Mouse (Mus musculus): ENCODE data around the gene Med1. TPM values are rescaled to one million over a fixed set of nuclear protein-coding genes. Genes with fewer than 3 reads are reported as not detected.
"Not testable (repeated sequence)": the region's sequence is repeated elsewhere in the genome, so short reads cannot be mapped to it uniquely, and the experiment has no call there.

The Med1 gene
- polyA plus RNA-seq, 1 experiment from 2014 or later, result 74.3 TPM

- peak overlapping the region; percentile 86 for H3K4me3 ChIP-seq
- H3K36me3 ChIP-seq, result no peaks in the 10 kb centered on the region
- peak overlapping the region; percentile 69 for H3K4me2 ChIP-seq (replicated peaks)
- peak; percentile 29; the same call in 1 of the 2 replicates for ATAC-seq (ENCODE audit: low FRiP score)
- H3K4me1 ChIP-seq, result peaks cover 11% of the 10 kb centered on the region
- H3K27me3 ChIP-seq, result no peaks in the 10 kb centered on the region
- peak overlapping the region; percentile 77 for H3K9ac ChIP-seq
- WGBS, result 3% methylated on average over 27 of the region's 27 CpGs
- H3K27ac ChIP-seq, result peak overlapping the region; percentile 100
- no peaks in the 10 kb centered on the region for H3K9me3 ChIP-seq (replicated peaks)
These were observed 8.9 kb upstream of the Med1 start for GRCm38 (mm10) chr11:98201791-98202640.

- Histone ChIP-seq H3K27ac (no peak overlapping the region), H3K4me2 (replicated peaks) (no peak overlapping the region), H3K27me3 (no peaks in the 10 kb centered on the region), H3K9me3 (replicated peaks) (no peaks in the 10 kb centered on the region), H3K36me3 (peaks cover 29% of the 10 kb centered on the region), H3K9ac (no peak overlapping the region), H3K4me3 (no peak overlapping the region), H3K4me1 (peaks cover 9% of the 10 kb centered on the region)
- ATAC-seq (ENCODE audit: low FRiP score), result no peak
- 94% methylated on average over 5 of the region's 5 CpGs for WGBS
These were observed 2.3 kb downstream of the Med1 start for GRCm38 (mm10) chr11:98190820-98191219.

- no peak overlapping the region for H3K4me2 ChIP-seq (replicated peaks)
- H3K27me3 ChIP-seq, result no peaks in the 10 kb centered on the region
- ATAC-seq (ENCODE audit: low FRiP score), result no peak
- no peaks in the 10 kb centered on the region for H3K9me3 ChIP-seq (replicated peaks)
- peaks cover 9% of the 10 kb centered on the region for H3K4me1 ChIP-seq
- H3K4me3 ChIP-seq, result no peak overlapping the region
- 96% methylated on average over 9 of the region's 9 CpGs for WGBS
- no peak overlapping the region for H3K27ac ChIP-seq
- no peak overlapping the region for H3K9ac ChIP-seq
- peaks cover 53% of the 10 kb centered on the region for H3K36me3 ChIP-seq
These were observed 5.3 kb downstream of the Med1 start for GRCm38 (mm10) chr11:98187640-98188395.

GRCm38 (mm10) chr11:98182149-98182548, 10.9 kb downstream of the Med1 start:
- H3K9me3 ChIP-seq (replicated peaks); H3K27ac ChIP-seq; H3K4me2 ChIP-seq (replicated peaks); H3K4me1 ChIP-seq; H3K27me3 ChIP-seq; H3K9ac ChIP-seq; ATAC-seq (ENCODE audit: low FRiP score); H3K4me3 ChIP-seq: not testable (repeated sequence)
- WGBS, result 93% methylated on average over 3 of the region's 3 CpGs
- H3K36me3 ChIP-seq, result peaks cover 73% of the 10 kb centered on the region

- WGBS, result 90% methylated on average over 1 of the region's 1 CpGs
- Histone ChIP-seq H3K4me1 (no peaks in the 10 kb centered on the region), H3K9me3 (replicated peaks) (no peaks in the 10 kb centered on the region), H3K4me3 (no peak overlapping the region), H3K4me2 (replicated peaks) (no peak overlapping the region), H3K27me3 (no peaks in the 10 kb centered on the region), H3K9ac (no peak overlapping the region), H3K27ac (no peak overlapping the region), H3K36me3 (peaks cover 69% of the 10 kb centered on the region)
- ATAC-seq (ENCODE audit: low FRiP score), result no peak
These were observed 24.7 kb downstream of the Med1 start for GRCm38 (mm10) chr11:98168400-98168799.

- Histone ChIP-seq H3K36me3 (peaks cover 53% of the 10 kb centered on the region), H3K4me1 (0 out of 2 replicates have a peak, but pooled peaks cover 3% of the 10 kb centered on the region), H3K4me3 (no peak overlapping the region), H3K9me3 (replicated peaks) (no peaks in the 10 kb centered on the region), H3K4me2 (replicated peaks) (no peak overlapping the region), H3K9ac (no peak overlapping the region), H3K27ac (no peak overlapping the region), H3K27me3 (no peaks in the 10 kb centered on the region)
- 86% methylated on average over 6 of the region's 6 CpGs for WGBS
- ATAC-seq (ENCODE audit: low FRiP score), result no peak
These were observed 38.0 kb downstream of the Med1 start for GRCm38 (mm10) chr11:98155094-98155493.

GRCm38 (mm10) chr11:98150625-98151156, 42.4 kb downstream of the Med1 start:
- Histone ChIP-seq H3K9ac (no peak overlapping the region), H3K4me3 (peak overlapping the region; percentile 96), H3K9me3 (replicated peaks) (no peaks in the 10 kb centered on the region), H3K36me3 (peaks cover 13% of the 10 kb centered on the region), H3K27me3 (no peaks in the 10 kb centered on the region), H3K27ac (no peak overlapping the region), H3K4me2 (replicated peaks) (peak overlapping the region; percentile 93), H3K4me1 (peaks cover 26% of the 10 kb centered on the region)
- 11% methylated on average over 10 of the region's 10 CpGs for WGBS
- no peak for ATAC-seq (ENCODE audit: low FRiP score)

GRCm38 (mm10) chr11:98149786-98150624, 43.1 kb downstream of the Med1 start, which contains the start of gene Fbxl20:
Fbxl20 (minus strand) TSS chr11:98150403.
- under 1% methylated on average over 64 of the region's 65 CpGs for WGBS
- peak; percentile 86 for ATAC-seq (ENCODE audit: low FRiP score)
- peak within 1 kb of the TSS; percentile 96 for H3K4me3 ChIP-seq

GRCm38 (mm10) chr11:98149304-98149750, 43.8 kb downstream of the Med1 start:
- 0% methylated on average over 48 of the region's 57 CpGs for WGBS

More at GRCm38 (mm10) chr11:98149786-98150624, 43.1 kb downstream of the Med1 start, which contains the start of gene Fbxl20:
- no peaks in the 10 kb centered on the region for H3K27me3 ChIP-seq
- H3K9ac ChIP-seq, result peak within 1 kb of the TSS; percentile 97
- peaks cover 26% of the 10 kb centered on the region for H3K4me1 ChIP-seq
- no peaks in the 10 kb centered on the region for H3K9me3 ChIP-seq (replicated peaks)
- H3K27ac ChIP-seq, result peak within 1 kb of the TSS; percentile 97
- H3K36me3 ChIP-seq, result peaks cover 6% of the 10 kb centered on the region; the same call in 1 of the 2 replicates
- peak within 1 kb of the TSS; percentile 93 for H3K4me2 ChIP-seq (replicated peaks)

GRCm38 (mm10) chr11:98148551-98149301, 44.4 kb downstream of the Med1 start:
- ATAC-seq (ENCODE audit: low FRiP score), result peak; percentile 32; the same call in 1 of the 2 replicates
- Histone ChIP-seq H3K9ac (peak overlapping the region; percentile 97), H3K4me3 (peak overlapping the region; percentile 96), H3K27ac (peak overlapping the region; percentile 97), H3K9me3 (replicated peaks) (no peaks in the 10 kb centered on the region), H3K27me3 (no peaks in the 10 kb centered on the region), H3K4me2 (replicated peaks) (peak overlapping the region; percentile 93), H3K4me1 (peaks cover 26% of the 10 kb centered on the region), H3K36me3 (no peaks in the 10 kb centered on the region)
- WGBS, result 4% methylated on average over 37 of the region's 45 CpGs

More at GRCm38 (mm10) chr11:98149304-98149750, 43.8 kb downstream of the Med1 start:
- peak; percentile 92 for ATAC-seq (ENCODE audit: low FRiP score)
- H3K27ac ChIP-seq, result peak overlapping the region; percentile 97
- peaks cover 26% of the 10 kb centered on the region for H3K4me1 ChIP-seq
- H3K27me3 ChIP-seq, result no peaks in the 10 kb centered on the region
- peak overlapping the region; percentile 97 for H3K9ac ChIP-seq
- H3K36me3 ChIP-seq, result peaks cover under 1% of the 10 kb centered on the region; the same call in 1 of the 2 replicates
- peak overlapping the region; percentile 96 for H3K4me3 ChIP-seq
- H3K9me3 ChIP-seq (replicated peaks), result no peaks in the 10 kb centered on the region
- H3K4me2 ChIP-seq (replicated peaks), result peak overlapping the region; percentile 93

GRCm38 (mm10) chr11:98145856-98146255, 47.2 kb downstream of the Med1 start:
- Histone ChIP-seq H3K9ac (no peak overlapping the region), H3K4me3 (no peak overlapping the region)
- 88% methylated on average over 7 of the region's 7 CpGs for WGBS

More at GRCm38 (mm10) chr11:98145856-98146255, 47.2 kb downstream of the Med1 start:
- H3K9me3 ChIP-seq (replicated peaks), result no peaks in the 10 kb centered on the region
- ATAC-seq (ENCODE audit: low FRiP score), result no peak
- peaks cover 26% of the 10 kb centered on the region for H3K4me1 ChIP-seq
- H3K36me3 ChIP-seq, result no peaks in the 10 kb centered on the region
- H3K27me3 ChIP-seq, result no peaks in the 10 kb centered on the region
- no peak overlapping the region for H3K4me2 ChIP-seq (replicated peaks)
- no peak overlapping the region for H3K27ac ChIP-seq

Data from hindbrain, embryonic 12.5 days (tissue).